Mouse (Mus musculus): ENCODE measurements around the gene Susd2.

The Susd2 gene

GRCm38 (mm10) chr10:75616044-75616443 lies 27.8 kb downstream of the Susd2 start:
- no peak for DNase-seq

GRCm38 (mm10) chr10:75610486-75610885 lies 33.3 kb downstream of the Susd2 start:
- DNase-seq = no peak

- no peak for DNase-seq
These were observed 34.8 kb downstream of the Susd2 start for GRCm38 (mm10) chr10:75608975-75609374.

- no peak for DNase-seq
These were observed 36.6 kb downstream of the Susd2 start for GRCm38 (mm10) chr10:75607253-75607652.

- DNase-seq = peak; percentile 18 to 36
These were observed 38.5 kb downstream of the Susd2 start for GRCm38 (mm10) chr10:75605162-75605846.

GRCm38 (mm10) chr10:75600189-75600730 lies 43.5 kb downstream of the Susd2 start:
- no peak for DNase-seq

GRCm38 (mm10) chr10:75595981-75596380 lies 47.8 kb downstream of the Susd2 start:
- DNase-seq = peak in 1 of 2 experiments; percentile 53

- no peak for DNase-seq
These were observed 51.2 kb downstream of the Susd2 start for GRCm38 (mm10) chr10:75592585-75592984.

GRCm38 (mm10) chr10:75591211-75591894 lies 52.5 kb downstream of the Susd2 start:
- peak; percentile 81 to 84 for DNase-seq

- DNase-seq = peak in 1 of 2 experiments; percentile 32
These were observed 54.2 kb downstream of the Susd2 start for GRCm38 (mm10) chr10:75589651-75590050.

- DNase-seq = peak; percentile 62 to 74
These were observed 54.7 kb downstream of the Susd2 start, which contains the start of gene Ggt5 for GRCm38 (mm10) chr10:75589129-75589528. Ggt5 (plus strand) TSS chr10:75589340.

GRCm38 (mm10) chr10:75588336-75588735 lies 55.5 kb downstream of the Susd2 start:
- peak in 1 of 2 experiments; percentile 43 for DNase-seq

- DNase-seq = no peak
These were observed 56.0 kb downstream of the Susd2 start for GRCm38 (mm10) chr10:75587781-75588180.
